In the genomic region with DNA sequence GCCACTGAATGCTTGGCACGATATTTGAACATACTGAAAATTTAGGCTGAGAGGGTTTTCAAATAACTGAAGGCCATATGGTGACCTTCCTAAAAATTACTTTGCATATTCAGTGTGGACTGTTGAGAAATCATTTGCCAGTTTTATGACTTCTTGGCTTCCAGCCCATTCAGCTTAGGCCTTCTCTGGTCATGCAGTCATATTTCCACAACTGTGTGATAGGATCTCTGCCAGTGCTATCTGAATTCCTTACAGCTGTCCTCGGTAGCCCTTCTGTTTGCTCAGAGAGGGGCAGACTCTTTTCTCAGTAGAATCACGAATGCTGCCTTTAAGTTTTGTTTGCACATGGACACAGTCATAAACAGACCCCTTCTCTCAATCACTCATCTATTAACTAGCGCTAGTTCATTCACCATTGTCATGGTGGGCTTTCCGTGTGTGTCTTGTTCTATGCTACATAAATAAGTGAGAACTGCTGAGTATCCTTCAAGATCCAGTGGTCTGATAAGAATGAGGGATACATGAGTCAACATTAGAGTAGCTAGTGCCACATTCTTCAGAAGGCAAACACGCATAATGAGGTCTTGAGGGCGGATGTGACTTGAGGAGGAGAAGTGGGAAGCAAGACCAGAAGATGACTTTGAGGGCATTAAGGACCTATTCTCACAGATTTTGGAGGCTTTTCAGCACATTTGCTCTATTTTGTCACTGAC, we compare ENCODE assay signal across 12 mouse cellular contexts. TPM values are rescaled to one million over a fixed set of nuclear protein-coding genes. Genes with fewer than 3 reads are reported as not detected.
A peak's percentile ranks its signal among the peaks of the same experiment; 100 is the strongest.
DNase-seq lines count a peak whose midpoint lies in the region; ATAC-seq lines count a peak whose summit lies in the region.
"Had no signal": no experiment of that assay in that cellular context is flagged by ENCODE, and none has a peak within 500 bp of the region (broad histone marks: within the 10 kb centered on the region; RNA-seq: fewer than 3 reads in every experiment).

No protein-coding gene starts in this region.

- WGBS in heart, embryonic 11.5 days (ENCODE audit: insufficient replicate concordance) = 74% methylated on average over 7 of the region's 7 CpGs
- WGBS in intestine, embryonic 15.5 days = 56% methylated on average over 7 of the region's 7 CpGs

- no peak overlapping the region for H3K27ac ChIP-seq in heart, embryonic 11.5 days (ENCODE audit: low read depth, low read length)
- no peak overlapping the region for H3K27ac ChIP-seq in intestine, embryonic 15.5 days
- H3K27ac ChIP-seq: limb, embryonic 15.5 days; midbrain, embryonic 10.5 days; neural tube, embryonic 13.5 days had no signal

- H3K27me3 ChIP-seq in heart, embryonic 11.5 days (ENCODE audit: control insufficient read depth, insufficient read depth, low read length) = no peaks in the 10 kb centered on the region
- no peaks in the 10 kb centered on the region for H3K27me3 ChIP-seq in intestine, embryonic 15.5 days (replicated peaks)
- H3K27me3 ChIP-seq: limb, embryonic 15.5 days; neural tube, embryonic 13.5 days had no signal

- DNase-seq in heart, postnatal 10 days = peak; percentile 59
- DNase-seq in adrenal gland, postnatal 14 days = peak; percentile 63
- DNase-seq in kidney, postnatal 4 days = peak; percentile 37 to 58
- no peak for DNase-seq in retina, postnatal 1 day

- no peak for ATAC-seq in heart, embryonic 11.5 days (replicated peaks; ENCODE audit: insufficient number of reproducible peaks, low FRiP score, low TSS enrichment)
- ATAC-seq in intestine, embryonic 15.5 days = peak; percentile 84
- ATAC-seq in frontal cortex, adult (ENCODE audit: low TSS enrichment) = no peak
- ATAC-seq: forebrain, embryonic 14.5 days had no signal

- no peaks in the 10 kb centered on the region for H3K9me3 ChIP-seq in heart, embryonic 11.5 days (replicated peaks; ENCODE audit: control insufficient read depth, low read length)
- no peaks in the 10 kb centered on the region for H3K9me3 ChIP-seq in intestine, embryonic 15.5 days
- H3K9me3 ChIP-seq: limb, embryonic 15.5 days; midbrain, embryonic 10.5 days; neural tube, embryonic 13.5 days had no signal

- no peaks in the 10 kb centered on the region for H3K4me1 ChIP-seq in heart, embryonic 11.5 days (ENCODE audit: control insufficient read depth, insufficient read depth, low read length)
- no peaks in the 10 kb centered on the region for H3K4me1 ChIP-seq in intestine, embryonic 15.5 days (replicated peaks)
- H3K4me1 ChIP-seq: limb, embryonic 15.5 days; midbrain, embryonic 10.5 days; neural tube, embryonic 13.5 days had no signal

- no peaks in the 10 kb centered on the region for H3K36me3 ChIP-seq in heart, embryonic 11.5 days (ENCODE audit: control insufficient read depth, insufficient read depth, low read length)
- H3K36me3 ChIP-seq in intestine, embryonic 15.5 days = no peaks in the 10 kb centered on the region
- H3K36me3 ChIP-seq: limb, embryonic 15.5 days; midbrain, embryonic 10.5 days; neural tube, embryonic 13.5 days had no signal

- H3K4me2 ChIP-seq in heart, embryonic 11.5 days = no peak overlapping the region
- no peak overlapping the region for H3K4me2 ChIP-seq in intestine, embryonic 15.5 days (replicated peaks)
- H3K4me2 ChIP-seq: limb, embryonic 15.5 days; neural tube, embryonic 13.5 days had no signal

- no peak overlapping the region for H3K9ac ChIP-seq in heart, embryonic 11.5 days (ENCODE audit: low read depth, low read length)
- no peak overlapping the region for H3K9ac ChIP-seq in intestine, embryonic 15.5 days
- H3K9ac ChIP-seq: limb, embryonic 15.5 days; neural tube, embryonic 13.5 days had no signal

- intact Hi-C loops in heart, postnatal 10 days (cut with DNase I) = no loop called here

- H3K4me3 ChIP-seq in heart, embryonic 11.5 days (ENCODE audit: low read depth, low read length) = no peak overlapping the region
- no peak overlapping the region for H3K4me3 ChIP-seq in intestine, embryonic 15.5 days (replicated peaks)
- H3K4me3 ChIP-seq: limb, embryonic 15.5 days; midbrain, embryonic 10.5 days; neural tube, embryonic 13.5 days had no signal

RNA-seq across cellular contexts. Expression of gene Avpr1a, which starts 39.4 kb away (rescaled TPM):
- 1 to 10 TPM; 2.2 to 2.3 TPM for total RNA-seq in heart, postnatal 10 days (2021)
- polyA plus RNA-seq in heart, embryonic 11.5 days (2014; fragmentation: Nextera tagmentation; extraction: Ambion mirVana) = 0.17 TPM in 1 of 2 replicates, not detected in the other
- total RNA-seq in adrenal gland, postnatal 14 days (2021) = 6.0 and 6.7 TPM in 2 replicates
- 3.3 and 4.1 TPM in 2 replicates for polyA plus RNA-seq in intestine, embryonic 15.5 days (2015; fragmentation: Nextera tagmentation; extraction: Ambion mirVana)
- polyA plus RNA-seq: heart, embryonic 14.5 days had no signal
